Mouse (Mus musculus) hindbrain, embryonic 13.5 days (tissue): ENCODE measurements around the gene Ccdc174. TPM values are rescaled to one million over a fixed set of nuclear protein-coding genes. Genes with fewer than 3 reads are reported as not detected.

Source experiments
- ATAC-seq: fragments of 200-750 bp; cut with Nextera tagmentation; 2 replicates; pipeline ENCODE4 v1.8.0; 2017; ENCODE audit warnings: moderate TSS enrichment; ENCODE audit not compliant: low FRiP score
- H3K27ac ChIP-seq: fragments of 300-500 bp; sonication (generic); 2 replicates; pipeline ENCODE4 v1.5.1; 2015; ENCODE audit warnings: inconsistent platforms, mild to moderate bottlenecking, moderate library complexity
- H3K27me3 ChIP-seq: fragments of 300-500 bp; sonication (generic); 2 replicates; pipeline ENCODE4 v1.6.1; 2015; ENCODE audit warnings: mild to moderate bottlenecking, inconsistent platforms
- H3K36me3 ChIP-seq: fragments of 300-500 bp; sonication (generic); 2 replicates; pipeline ENCODE4 v1.6.1; 2015; ENCODE audit warnings: mild to moderate bottlenecking, inconsistent platforms
- H3K4me1 ChIP-seq: fragments of 300-500 bp; sonication (generic); replicated peaks from 2 replicates; pipeline ENCODE4 v1.6.1; 2015; ENCODE audit warnings: inconsistent platforms
- H3K4me2 ChIP-seq: fragments of 300-500 bp; sonication (generic); 2 replicates; pipeline ENCODE4 v1.6.1; 2015; ENCODE audit warnings: inconsistent platforms, mild to moderate bottlenecking, moderate library complexity
- H3K4me3 ChIP-seq: fragments of 300-500 bp; sonication (generic); 2 replicates; pipeline ENCODE4 v1.5.1; 2015; ENCODE audit warnings: mild to moderate bottlenecking, inconsistent platforms
- H3K9ac ChIP-seq: fragments of 300-500 bp; sonication (generic); 2 replicates; pipeline ENCODE4 v1.6.1; 2015; ENCODE audit warnings: mild to moderate bottlenecking, inconsistent platforms
- H3K9me3 ChIP-seq: fragments of 300-500 bp; sonication (generic); 2 replicates; pipeline ENCODE4 v1.6.1; 2016; ENCODE audit warnings: inconsistent platforms
- WGBS: fragments of 180-500 bp; shearing (Covaris S2); methylation state at CpG from one replicate; pipeline ENCODE4 v1.1.7; 2015; 5-methylcytosine and 5-hydroxymethylcytosine counted together
- polyA plus RNA-seq: library from polyadenylated mRNA; unstranded; fragments of >200 nt; fragmentation: Nextera tagmentation; extraction: Ambion mirVana; gene quantifications from 2 replicates; pipeline ENCODE4 v1.2.1, GENCODE M21; 2015

Ccdc174 gene
- 50.5 TPM in 2 replicates for polyA plus RNA-seq

GRCm38 (mm10) chr6:91877885-91878651 is at the start of gene Ccdc174:
TSS of gene Ccdc174 (plus strand) at chr6:91878053.
- peak within 1 kb of the TSS; percentile 94 for H3K4me3 ChIP-seq
- peaks cover 18% of the 10 kb centered on the region for H3K36me3 ChIP-seq
- H3K9me3 ChIP-seq: no peaks in the 10 kb centered on the region
- H3K27me3 ChIP-seq: peaks cover 15% of the 10 kb centered on the region
- peak; percentile 96 for ATAC-seq
- under 1% methylated on average over 47 of the region's 47 CpGs for WGBS
- peaks cover 19% of the 10 kb centered on the region for H3K4me1 ChIP-seq
- H3K27ac ChIP-seq: peak within 1 kb of the TSS; percentile 87
- H3K9ac ChIP-seq: peak within 1 kb of the TSS; percentile 97
- H3K4me2 ChIP-seq: peak within 1 kb of the TSS; percentile 89

GRCm38 (mm10) chr6:91832863-91833440 is 44.9 kb upstream of the Ccdc174 start:
- Histone ChIP-seq H3K9me3 (no peaks in the 10 kb centered on the region), H3K36me3 (no peaks in the 10 kb centered on the region), H3K4me1 (peaks cover 22% of the 10 kb centered on the region), H3K27ac (peak overlapping the region; percentile 55; the same call in 1 of the 2 replicates), H3K4me2 (no peak overlapping the region), H3K27me3 (0 out of 2 replicates have a peak, but pooled peaks cover 4% of the 10 kb centered on the region), H3K9ac (peak overlapping the region; percentile 51; the same call in 1 of the 2 replicates), H3K4me3 (no peak overlapping the region)
- 0 out of 2 replicates have a peak, but pooled peaks have one; percentile 17 for ATAC-seq
- 29% methylated on average over 3 of the region's 3 CpGs for WGBS

DNA sequence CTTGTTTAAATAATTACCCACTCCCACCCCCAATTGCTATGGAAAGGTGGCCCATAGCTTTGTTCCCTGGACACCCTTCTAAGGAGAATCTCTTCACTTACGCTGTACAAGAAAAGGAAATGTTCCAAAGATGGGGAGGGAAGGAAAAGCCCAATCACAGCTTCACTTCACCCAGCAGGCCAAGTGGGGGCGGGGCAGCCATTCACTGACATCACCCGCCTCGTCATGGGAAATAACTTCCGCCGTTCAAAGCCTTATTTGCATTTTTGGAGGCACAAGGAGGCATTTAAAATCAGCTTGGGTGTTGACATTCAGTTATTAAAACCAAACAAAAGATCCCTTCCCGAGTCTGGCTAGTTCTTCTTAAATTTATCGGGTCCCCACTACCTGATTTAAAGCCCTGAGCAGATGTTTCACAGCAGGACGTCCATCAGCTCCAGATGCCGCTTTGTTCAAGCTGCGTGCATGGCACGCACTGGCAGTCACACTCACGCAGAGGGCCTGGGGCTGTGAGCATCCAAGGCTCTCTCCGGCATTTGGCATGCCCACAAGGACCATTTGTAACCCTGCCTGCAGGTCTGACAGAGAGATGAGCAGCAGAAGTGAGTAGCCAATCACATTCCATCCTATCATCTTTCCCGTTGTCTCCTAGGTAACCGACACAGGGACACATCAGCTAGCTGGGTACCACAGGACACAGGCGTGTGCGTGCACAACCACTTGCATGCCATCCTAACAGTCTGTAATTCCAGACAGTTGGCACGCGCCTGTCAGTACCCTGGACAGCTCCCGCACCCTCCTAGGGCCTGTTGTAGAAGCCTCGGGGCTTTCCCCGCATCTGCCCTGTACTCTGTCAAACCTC is 38.6 kb upstream of the Ccdc174 start:
- Histone ChIP-seq H3K4me2 (peak overlapping the region; percentile 55), H3K9ac (peak overlapping the region; percentile 73), H3K27me3 (peaks cover 28% of the 10 kb centered on the region), H3K9me3 (no peaks in the 10 kb centered on the region), H3K27ac (peak overlapping the region; percentile 98), H3K4me3 (peak overlapping the region; percentile 38), H3K4me1 (peaks cover 58% of the 10 kb centered on the region), H3K36me3 (no peaks in the 10 kb centered on the region)
- 4% methylated on average over 23 of the region's 23 CpGs for WGBS
- peak; percentile 88 for ATAC-seq

GRCm38 (mm10) chr6:91842897-91843627 is 34.8 kb upstream of the Ccdc174 start:
- H3K4me2 ChIP-seq: peak overlapping the region; percentile 78
- ATAC-seq: no peak
- 3% methylated on average over 46 of the region's 46 CpGs for WGBS
- peaks cover 69% of the 10 kb centered on the region for H3K4me1 ChIP-seq
- H3K36me3 ChIP-seq: no peaks in the 10 kb centered on the region
- H3K27ac ChIP-seq: peak overlapping the region; percentile 65
- H3K9me3 ChIP-seq: no peaks in the 10 kb centered on the region
- H3K4me3 ChIP-seq: peak overlapping the region; percentile 60
- peak overlapping the region; percentile 84 for H3K9ac ChIP-seq
- H3K27me3 ChIP-seq: peaks cover 49% of the 10 kb centered on the region

GRCm38 (mm10) chr6:91843628-91844153 is 34.2 kb upstream of the Ccdc174 start:
- peak overlapping the region; percentile 78 for H3K4me2 ChIP-seq
- H3K27ac ChIP-seq: peak overlapping the region; percentile 65
- H3K9ac ChIP-seq: peak overlapping the region; percentile 84
- H3K4me3 ChIP-seq: peak overlapping the region; percentile 60
- H3K27me3 ChIP-seq: peaks cover 49% of the 10 kb centered on the region
- WGBS: 3% methylated on average over 69 of the region's 69 CpGs
- peaks cover 62% of the 10 kb centered on the region for H3K4me1 ChIP-seq
- H3K9me3 ChIP-seq: no peaks in the 10 kb centered on the region
- peak; percentile 28; the same call in 1 of the 2 replicates for ATAC-seq
- no peaks in the 10 kb centered on the region for H3K36me3 ChIP-seq

DNA sequence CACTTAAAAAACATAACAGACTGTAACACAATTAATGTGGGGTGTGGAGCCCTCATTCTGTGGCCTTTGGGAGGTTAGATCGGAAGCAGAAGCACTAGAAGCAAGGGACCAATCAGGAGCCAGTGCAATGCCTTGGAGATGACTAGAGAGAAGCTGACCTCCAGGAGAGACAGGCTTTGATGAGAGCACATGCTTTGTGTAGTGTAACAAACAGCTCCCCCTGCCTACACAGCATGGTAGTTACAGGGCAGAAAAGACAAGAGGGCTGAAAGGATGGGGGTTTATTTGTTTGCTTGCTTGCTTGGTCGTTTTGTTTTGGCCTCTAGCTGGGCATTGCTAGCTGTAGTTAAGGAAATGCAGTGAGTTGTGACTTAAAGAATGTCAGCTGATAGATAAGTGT is 25.3 kb upstream of the Ccdc174 start:
- Histone ChIP-seq H3K4me2 (no peak overlapping the region), H3K4me1 (peaks cover 3% of the 10 kb centered on the region), H3K9me3 (no peaks in the 10 kb centered on the region), H3K4me3 (no peak overlapping the region), H3K9ac (no peak overlapping the region), H3K36me3 (no peaks in the 10 kb centered on the region), H3K27me3 (no peaks in the 10 kb centered on the region), H3K27ac (no peak overlapping the region)
- 0% methylated on average over 2 of the region's 2 CpGs for WGBS
- ATAC-seq: no peak

GRCm38 (mm10) chr6:91858339-91858738 is 19.5 kb upstream of the Ccdc174 start:
- H3K27me3 ChIP-seq: no peaks in the 10 kb centered on the region
- no peak overlapping the region for H3K4me3 ChIP-seq
- H3K4me2 ChIP-seq: no peak overlapping the region
- no peak overlapping the region for H3K27ac ChIP-seq
- WGBS: 73% methylated on average over 5 of the region's 5 CpGs
- H3K4me1 ChIP-seq: 0 out of 2 replicates have a peak, but pooled peaks cover 2% of the 10 kb centered on the region
- H3K36me3 ChIP-seq: no peaks in the 10 kb centered on the region
- no peak for ATAC-seq
- H3K9me3 ChIP-seq: peaks cover 6% of the 10 kb centered on the region; the same call in 1 of the 2 replicates
- H3K9ac ChIP-seq: no peak overlapping the region

- Histone ChIP-seq H3K36me3 (no peaks in the 10 kb centered on the region), H3K9me3 (peaks cover 6% of the 10 kb centered on the region; the same call in 1 of the 2 replicates), H3K27me3 (no peaks in the 10 kb centered on the region), H3K4me1 (no peaks in the 10 kb centered on the region), H3K27ac (no peak overlapping the region), H3K4me3 (no peak overlapping the region), H3K4me2 (no peak overlapping the region), H3K9ac (no peak overlapping the region)
- no peak for ATAC-seq
Observed at GRCm38 (mm10) chr6:91862848-91863247, 15.0 kb upstream of the Ccdc174 start.

DNA sequence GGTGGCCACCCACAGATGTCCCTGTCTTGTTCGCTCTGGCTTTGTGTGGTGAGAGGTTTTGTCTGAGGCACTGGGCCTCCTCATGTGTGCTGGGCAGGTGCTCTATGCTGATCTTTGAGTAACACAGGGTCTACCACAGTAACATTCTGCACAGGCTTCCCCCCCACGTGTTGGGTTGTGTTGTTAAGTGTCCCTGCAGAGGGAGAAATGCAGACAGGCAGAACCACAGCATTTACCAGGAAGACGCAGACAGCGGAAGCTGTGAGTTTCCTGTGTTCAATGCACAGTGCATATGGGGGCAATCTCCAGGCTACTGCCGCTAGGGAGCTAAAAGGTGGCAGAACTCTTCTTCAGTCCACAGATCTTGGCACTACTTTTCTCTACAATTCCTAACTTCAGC is 13.3 kb upstream of the Ccdc174 start:
- Histone ChIP-seq H3K4me3 (no peak overlapping the region), H3K9me3 (peaks cover 6% of the 10 kb centered on the region; the same call in 1 of the 2 replicates), H3K27ac (no peak overlapping the region), H3K9ac (no peak overlapping the region), H3K4me1 (no peaks in the 10 kb centered on the region), H3K27me3 (no peaks in the 10 kb centered on the region), H3K4me2 (no peak overlapping the region), H3K36me3 (no peaks in the 10 kb centered on the region)
- 73% methylated on average over 5 of the region's 5 CpGs for WGBS
- ATAC-seq: no peak

- Histone ChIP-seq H3K9ac (no peak overlapping the region), H3K36me3 (no peaks in the 10 kb centered on the region), H3K27ac (no peak overlapping the region), H3K4me2 (no peak overlapping the region), H3K4me3 (no peak overlapping the region), H3K4me1 (no peaks in the 10 kb centered on the region), H3K9me3 (no peaks in the 10 kb centered on the region), H3K27me3 (no peaks in the 10 kb centered on the region)
- WGBS: 88% methylated on average over 11 of the region's 11 CpGs
- ATAC-seq: no peak
Observed at GRCm38 (mm10) chr6:91865601-91866000, 12.3 kb upstream of the Ccdc174 start.

- 88% methylated on average over 5 of the region's 5 CpGs for WGBS
- no peak for ATAC-seq
- no peaks in the 10 kb centered on the region for H3K36me3 ChIP-seq
- H3K27me3 ChIP-seq: peaks cover 11% of the 10 kb centered on the region; the same call in 1 of the 2 replicates
- no peaks in the 10 kb centered on the region for H3K9me3 ChIP-seq
- H3K4me1 ChIP-seq: no peaks in the 10 kb centered on the region
- H3K9ac ChIP-seq: no peak overlapping the region
- H3K4me3 ChIP-seq: no peak overlapping the region
- no peak overlapping the region for H3K4me2 ChIP-seq
- H3K27ac ChIP-seq: no peak overlapping the region
Observed at GRCm38 (mm10) chr6:91868091-91868490, 9.8 kb upstream of the Ccdc174 start.
